Mouse (Mus musculus): ENCODE measurements around the gene Gm28048. TPM values are rescaled to one million over a fixed set of nuclear protein-coding genes. Genes with fewer than 3 reads are reported as not detected.
A peak's percentile ranks its signal among the peaks of the same experiment; 100 is the strongest.

Gm28048 gene
- polyA plus RNA-seq, 2 experiments from 2014 or later, result 32.8 to 42.2 TPM

DNA sequence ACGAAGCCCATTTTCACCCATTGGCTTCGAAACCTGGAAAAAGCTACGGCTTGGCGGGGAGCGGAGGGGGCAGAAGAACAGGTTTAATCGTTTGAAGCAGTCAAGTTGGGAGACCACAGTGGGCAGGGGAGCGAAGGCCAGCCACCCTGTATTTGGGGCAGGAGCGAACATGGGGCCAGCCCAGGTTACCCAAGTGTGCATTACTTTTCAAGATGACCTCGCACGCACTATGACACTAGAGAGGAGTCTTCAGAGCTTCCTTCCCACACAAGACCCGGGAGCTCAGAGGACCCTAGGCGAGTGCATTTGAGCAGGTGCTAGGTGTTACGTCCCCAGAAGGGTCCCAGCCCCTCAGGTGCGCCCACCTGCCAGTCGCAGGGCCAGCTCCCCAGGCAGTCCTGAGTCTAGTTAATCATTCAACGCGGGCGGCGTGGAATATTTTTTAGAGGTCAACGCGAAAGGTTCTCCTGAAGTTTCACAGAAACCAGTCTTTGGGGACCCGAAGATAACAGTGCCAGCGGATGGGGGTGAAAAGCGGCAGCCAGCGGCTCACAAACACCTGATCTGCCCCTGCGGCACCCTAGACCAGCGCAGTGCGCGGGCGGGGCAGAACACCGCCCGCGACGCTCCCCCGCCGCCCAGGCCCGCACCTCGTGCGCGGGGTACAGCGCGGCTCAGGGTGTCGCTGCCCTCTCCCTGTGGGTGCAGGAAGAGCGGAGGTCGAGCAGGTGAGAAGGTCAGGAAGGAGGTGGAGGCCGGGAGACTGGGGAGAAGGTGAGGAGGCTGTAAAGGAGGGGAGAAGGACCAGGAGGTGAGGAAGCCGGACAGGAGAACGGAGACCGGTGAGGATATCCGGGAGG, 123.2 kb downstream of the Gm28048 start:
- ATAC-seq, result peak; percentile 19

DNA sequence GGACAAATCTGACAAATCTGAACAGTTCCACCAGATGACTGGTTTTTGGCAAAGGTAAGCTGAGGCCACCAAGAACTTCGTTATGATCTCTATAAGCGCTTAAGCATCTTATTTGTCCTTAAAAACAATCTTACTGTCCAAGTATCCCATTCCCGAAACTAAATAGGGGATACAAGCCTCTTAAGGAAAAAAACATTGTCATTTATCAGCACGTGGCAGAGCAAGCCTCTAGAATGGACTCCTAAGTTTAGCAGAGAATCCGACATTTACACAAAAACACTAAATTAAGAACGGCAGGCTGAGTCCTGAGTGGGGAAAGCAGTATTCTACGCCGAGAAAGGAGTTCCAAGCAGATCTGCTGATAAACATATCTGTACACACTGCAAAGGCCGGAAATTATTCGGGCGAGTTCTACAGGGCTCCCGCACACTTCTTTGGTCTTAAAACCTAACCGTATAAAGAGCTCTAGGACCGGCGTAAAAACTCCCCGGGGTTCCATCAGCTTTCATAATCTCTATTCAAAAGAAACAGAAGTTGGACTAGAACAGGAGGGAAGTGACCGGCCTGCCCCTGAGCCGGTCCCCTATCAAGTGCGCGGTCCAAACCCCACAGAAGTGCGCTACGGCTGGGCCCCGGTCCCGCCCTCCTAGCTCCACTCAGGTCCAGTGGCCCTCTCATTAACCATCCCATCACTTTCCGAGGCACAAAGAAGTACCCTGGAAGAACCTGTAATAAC, 124.0 kb downstream of the Gm28048 start:
- ATAC-seq, result no peak

GRCm38 (mm10) chr11:22857106-22857704, 124.7 kb downstream of the Gm28048 start:
- no peak for ATAC-seq

DNA sequence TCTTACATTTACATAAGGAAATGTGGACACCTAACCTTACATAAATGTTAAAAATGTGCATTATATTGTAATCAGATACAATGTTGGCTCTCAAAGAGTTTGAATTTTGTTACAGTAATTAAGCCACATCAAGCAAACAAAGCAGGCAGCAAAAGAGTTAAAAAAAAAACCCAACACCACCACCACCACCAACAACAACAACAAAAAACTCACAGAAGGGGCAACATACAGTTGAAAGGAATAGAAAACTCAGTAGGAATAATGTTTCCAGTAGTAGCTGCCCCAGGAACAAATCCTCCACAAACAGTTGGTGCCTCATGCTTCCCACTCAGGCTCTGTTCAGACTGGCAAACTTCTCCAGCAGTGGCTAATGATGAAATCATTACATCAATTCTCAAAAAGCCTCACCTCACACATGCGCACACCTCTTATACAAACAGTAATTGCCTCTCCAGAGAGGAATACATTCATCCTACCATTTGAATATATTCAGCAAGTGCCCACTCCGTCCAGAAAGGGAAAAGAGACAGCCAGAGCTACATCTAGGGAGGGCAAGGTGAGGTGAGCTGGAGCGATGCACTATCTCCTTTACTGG, 125.4 kb downstream of the Gm28048 start:
- no peak for ATAC-seq

- no peak for ATAC-seq
These were observed 127.3 kb downstream of the Gm28048 start for GRCm38 (mm10) chr11:22854571-22854970.

DNA sequence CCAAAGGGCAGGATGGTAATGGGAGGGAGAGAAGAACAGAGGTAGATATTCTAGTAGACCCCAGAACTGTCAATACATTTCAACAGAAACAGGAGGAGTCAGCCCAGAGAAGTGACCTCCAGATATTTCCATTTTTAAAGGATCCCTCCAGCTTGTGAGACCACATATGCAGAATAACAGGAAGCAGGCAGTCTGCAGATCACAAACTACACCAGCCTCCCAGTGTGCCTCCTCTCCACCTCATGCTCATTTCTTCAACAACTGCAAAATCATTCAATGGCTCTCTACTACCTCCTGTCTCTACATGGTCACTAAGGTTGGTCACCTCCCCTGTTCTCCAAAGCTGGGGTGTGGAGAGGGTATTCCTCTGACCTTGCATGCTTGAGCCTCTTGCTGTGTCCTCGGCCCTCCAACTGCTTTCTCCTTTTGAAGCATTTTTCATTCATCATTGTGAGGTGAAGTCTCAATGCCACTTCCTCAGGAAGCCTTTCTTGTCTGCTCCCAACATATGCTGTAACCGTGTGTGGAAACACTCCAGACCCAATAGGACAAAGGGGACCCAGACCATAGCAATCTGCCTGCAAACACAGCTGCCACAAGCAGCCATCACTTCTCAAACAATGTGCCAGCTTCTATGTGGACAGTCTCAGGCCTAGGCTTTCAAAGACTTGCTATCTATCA, 128.3 kb downstream of the Gm28048 start:
- peak; percentile 13 for ATAC-seq

DNA sequence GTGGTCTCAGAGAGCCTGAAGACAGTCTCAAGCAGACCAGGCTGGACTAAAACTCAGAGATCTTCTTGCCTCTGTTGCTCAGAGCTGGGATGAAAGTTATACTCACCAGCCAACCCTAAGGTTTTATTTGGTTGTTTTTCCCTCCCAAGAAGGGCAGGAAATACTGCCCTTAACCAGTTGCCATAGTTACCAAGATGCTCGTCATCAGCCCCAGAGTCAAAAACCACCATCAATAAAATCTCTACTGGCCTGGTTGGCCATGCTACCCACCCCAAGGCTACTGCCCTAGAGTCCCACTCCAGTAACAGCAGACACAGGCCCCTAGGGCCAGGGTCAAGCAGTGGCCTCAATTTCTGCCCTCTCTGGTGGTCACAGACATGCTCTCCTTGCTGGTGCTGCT, 129.4 kb downstream of the Gm28048 start:
- ATAC-seq, result peak; percentile 50

GRCm38 (mm10) chr11:22851416-22851815, 130.5 kb downstream of the Gm28048 start:
- peak; percentile 46 for ATAC-seq

GRCm38 (mm10) chr11:22850077-22850476, 131.8 kb downstream of the Gm28048 start:
- ATAC-seq, result no peak

DNA sequence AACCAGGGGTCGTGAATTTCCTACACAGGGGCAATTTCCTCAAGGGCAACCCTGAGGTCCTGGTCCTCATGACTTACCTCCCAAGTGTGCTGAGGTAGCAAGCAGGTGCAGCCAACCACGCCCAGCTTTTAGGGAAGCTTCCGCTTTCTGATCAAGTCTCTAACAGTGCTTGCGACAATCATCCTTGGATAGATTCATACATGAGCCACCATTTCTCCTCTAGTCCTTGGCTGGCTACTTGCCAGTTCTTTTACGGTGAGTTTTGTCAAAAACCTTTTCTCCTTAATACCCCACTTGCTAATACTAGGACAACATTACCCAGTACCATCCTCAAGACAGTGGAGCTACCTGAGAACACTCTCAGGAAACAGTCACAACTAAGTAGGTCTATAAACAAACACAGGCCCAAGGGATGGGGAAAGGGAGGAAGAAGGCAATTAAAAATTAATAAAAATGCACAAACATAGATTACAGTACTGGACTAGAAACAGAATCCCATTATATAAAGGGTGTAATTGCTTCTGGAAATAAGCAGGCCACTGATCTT, 133.2 kb downstream of the Gm28048 start:
- ATAC-seq, result no peak

DNA sequence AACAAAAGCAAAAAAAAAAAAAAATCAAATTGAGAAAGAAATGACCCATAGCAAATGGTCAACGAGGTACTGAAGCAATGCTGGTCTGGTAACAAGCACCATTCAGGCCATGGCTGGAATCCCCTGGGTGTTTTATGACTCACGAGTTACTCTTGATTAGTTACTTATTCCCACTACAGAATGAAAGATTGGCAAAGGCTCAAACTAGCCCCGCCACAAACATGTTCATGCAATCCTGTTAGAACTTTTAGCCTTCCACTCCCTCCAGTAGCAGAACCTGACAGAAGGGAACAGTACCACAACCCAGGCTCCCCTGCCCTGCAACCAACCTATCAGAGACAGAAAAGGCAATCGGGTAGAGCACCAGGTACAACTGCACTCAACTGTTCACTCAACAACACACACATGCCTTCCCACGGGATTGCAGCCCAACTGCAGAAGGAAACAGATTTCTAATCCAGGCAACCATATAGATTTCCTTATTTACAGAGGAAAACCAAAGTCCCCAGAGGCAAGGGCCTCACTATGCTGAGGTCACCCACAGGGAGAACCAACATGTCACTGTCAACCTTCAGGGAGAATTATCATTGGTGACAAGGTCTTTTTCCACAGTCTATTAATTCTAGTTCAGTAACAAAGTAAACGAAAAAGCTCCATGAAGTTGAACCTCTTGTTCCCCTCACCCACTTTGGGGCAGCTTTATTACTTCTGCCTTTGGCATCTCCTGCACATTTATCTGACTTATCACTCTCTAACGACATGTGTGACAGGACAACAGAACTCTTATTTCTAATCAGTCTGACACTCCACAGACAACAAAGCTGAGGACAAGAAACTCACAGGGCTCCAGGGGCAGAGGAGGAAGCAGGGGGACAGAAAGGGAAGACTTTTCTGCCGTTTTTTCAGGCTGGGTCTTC, 133.9 kb downstream of the Gm28048 start:
- no peak for ATAC-seq

DNA sequence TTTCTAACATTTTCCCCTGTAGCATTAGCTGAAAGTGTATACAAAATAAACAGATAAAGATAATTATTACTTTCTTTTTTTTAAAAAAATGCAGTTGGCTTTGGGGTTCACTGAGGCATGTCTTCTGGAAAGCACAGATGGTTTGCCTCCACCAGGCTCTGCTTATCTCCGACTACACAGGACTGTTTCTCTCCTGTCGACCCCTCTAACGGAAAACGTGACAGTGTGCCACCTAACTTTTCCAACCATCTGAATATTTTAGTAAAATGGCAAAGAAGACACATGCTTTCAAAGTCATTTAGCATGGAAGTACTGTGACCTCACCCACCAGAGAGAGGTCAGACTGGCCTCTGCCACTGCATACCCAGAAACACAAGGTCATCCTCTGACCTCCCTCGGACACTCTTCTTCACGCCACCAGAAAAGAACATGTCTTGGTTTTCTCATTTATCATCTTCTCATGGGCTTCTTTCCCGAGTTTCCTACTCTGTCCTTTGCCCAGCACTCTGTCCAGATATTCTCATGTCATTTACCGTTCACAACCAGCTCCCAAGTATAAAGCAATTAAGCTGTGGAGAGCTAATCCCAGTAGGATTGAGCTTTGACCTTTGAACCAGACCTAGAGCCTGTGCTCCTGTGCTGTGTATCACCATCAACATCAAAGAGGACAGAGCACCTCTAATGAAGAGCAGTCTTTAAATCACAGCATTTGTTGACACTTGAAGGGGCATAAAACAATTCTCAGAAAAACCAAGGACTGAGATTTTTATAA, 134.7 kb downstream of the Gm28048 start:
- no peak for ATAC-seq

GRCm38 (mm10) chr11:22846093-22846835, 135.6 kb downstream of the Gm28048 start:
- ATAC-seq, result no peak

DNA sequence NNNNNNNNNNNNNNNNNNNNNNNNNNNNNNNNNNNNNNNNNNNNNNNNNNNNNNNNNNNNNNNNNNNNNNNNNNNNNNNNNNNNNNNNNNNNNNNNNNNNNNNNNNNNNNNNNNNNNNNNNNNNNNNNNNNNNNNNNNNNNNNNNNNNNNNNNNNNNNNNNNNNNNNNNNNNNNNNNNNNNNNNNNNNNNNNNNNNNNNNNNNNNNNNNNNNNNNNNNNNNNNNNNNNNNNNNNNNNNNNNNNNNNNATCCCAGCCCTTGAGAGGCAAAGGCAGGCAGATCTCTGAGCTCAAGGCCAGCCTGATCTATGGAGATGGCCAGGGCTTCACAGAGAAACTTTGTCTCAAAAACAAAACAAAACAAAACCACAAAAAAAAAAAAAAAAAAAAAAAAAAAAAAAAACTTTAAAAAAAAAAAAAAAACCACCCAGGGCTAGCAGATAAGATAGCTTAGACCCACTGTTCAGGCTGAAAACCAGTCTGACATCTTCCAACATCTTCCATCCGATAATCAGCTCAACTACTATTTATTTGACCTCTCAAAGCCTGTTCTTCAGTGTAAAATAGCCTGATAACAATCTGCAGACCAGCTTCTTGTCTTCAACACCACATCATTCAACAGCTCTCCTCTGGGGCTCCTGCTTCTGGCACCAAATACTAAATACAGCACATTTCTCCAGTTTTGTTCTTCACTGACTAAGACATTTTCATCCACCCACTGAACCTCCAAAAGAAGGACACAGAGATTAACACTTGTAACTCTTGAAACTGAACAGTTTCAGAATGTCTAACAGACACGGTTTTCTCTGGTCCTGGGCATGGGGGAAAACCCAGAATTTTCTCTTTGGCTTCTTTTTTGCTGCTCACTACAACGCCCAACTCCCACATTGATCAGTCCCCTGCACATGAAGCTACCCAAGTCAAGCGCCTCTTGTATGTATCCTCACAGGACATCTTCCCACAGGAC, 136.9 kb downstream of the Gm28048 start:
- peak; percentile 24 for ATAC-seq

GRCm38 (mm10) chr11:22839456-22839855, 142.4 kb downstream of the Gm28048 start:
- no peak for ATAC-seq

- ATAC-seq, result no peak
These were observed 143.5 kb downstream of the Gm28048 start for GRCm38 (mm10) chr11:22838361-22838760.

DNA sequence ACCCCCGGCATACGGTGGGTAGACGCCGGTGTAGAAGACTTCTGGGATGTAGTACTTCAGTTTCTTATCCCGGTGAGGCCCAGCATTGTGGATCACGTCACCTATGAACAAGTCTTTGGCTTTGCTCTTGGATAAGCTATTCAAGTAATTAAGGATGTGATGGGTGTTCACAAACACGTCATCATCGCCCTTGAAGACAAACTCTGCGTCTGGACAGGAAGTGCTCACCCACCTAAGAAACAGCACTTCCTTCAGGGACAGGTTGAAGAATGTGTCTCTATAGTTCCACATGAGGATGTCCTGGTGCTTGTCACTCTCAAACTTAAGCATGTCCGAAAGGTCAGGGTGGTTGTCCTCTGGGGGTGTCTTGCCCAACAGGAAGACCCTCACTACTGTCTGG, 145.6 kb downstream of the Gm28048 start:
- peak; percentile 74 for ATAC-seq

GRCm38 (mm10) chr11:22832600-22832999, 149.3 kb downstream of the Gm28048 start:
- peak; percentile 29 for ATAC-seq

Data from activated CD4-positive, CD25-positive, alpha-beta regulatory T cell, adult 4 months (primary cell).